Mouse (Mus musculus): Measurements from ENCODE around the gene Zfp345.
"Not testable (repeated sequence)": the region's sequence is repeated elsewhere in the genome, so short reads cannot be mapped to it uniquely, and the experiment has no call there.

Zfp345 gene

DNA sequence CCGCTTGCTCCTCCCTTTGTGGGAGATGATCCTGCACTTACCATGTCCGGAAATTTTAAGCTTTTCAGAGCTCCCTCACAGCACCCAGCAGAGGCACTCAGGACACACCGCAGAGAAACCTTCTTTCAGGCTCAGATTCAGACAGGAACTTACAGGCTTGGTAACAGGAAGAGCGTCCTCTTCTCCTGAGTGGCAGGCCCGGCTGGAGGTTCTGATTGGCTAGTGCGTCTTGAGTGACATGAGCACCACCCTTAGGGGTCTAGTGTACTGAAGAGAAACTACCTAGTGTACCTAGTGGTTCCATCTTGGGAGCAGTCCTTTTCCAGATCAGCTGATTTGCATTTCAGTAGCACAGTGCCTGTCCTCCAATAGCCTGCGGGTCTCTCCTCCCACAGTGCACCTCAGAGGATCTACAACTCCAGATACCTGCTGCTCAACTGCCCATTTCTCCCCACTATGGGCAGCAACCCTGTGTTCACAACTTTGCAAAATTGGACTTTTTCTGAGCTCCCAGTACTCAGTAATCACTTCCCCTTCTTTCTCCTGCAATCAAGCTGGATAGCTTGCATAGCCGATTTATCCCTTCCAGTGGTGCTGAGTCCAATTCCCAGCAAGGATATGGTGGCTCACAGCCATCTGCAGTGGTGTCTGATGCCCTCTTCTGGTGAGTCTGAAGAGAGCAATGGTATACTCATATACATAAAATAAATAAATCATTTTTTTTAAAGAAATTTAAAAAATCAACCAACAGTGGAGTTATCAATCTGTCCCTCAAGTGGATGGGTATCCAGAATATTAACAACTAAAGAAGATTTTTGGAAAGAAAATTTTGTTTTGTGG, at the start of gene Zfp345:
Zfp345 (minus strand) TSS at position 153 of the 840 bp plus-strand sequence.
- DNase-seq = not testable (repeated sequence)

DNA sequence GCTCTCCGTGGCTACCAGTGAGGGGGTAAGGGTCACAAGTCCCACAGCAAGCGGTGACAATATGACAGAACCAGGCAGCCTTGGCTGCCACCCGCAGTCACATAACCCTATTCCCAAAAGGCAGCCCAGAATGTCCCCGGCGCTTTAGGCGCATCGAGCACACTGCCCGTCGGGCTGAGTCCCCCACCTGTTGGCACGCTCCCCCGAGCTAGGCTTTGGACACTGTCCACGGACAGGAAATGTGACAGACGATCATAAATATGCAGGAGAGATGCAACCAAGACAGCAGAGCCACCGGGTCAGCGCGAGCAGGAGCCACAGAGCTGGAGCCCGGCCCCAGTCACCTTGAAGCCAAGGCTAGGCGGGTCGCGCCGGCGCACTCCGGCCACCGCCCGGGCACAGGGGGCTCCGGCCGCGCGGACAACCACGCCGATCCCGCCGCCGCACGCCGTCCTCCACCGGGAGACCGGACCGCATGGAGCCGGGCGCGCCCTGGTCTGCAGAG, 40.9 kb upstream of the Zfp345 start:
- DNase-seq = no peak

DNA sequence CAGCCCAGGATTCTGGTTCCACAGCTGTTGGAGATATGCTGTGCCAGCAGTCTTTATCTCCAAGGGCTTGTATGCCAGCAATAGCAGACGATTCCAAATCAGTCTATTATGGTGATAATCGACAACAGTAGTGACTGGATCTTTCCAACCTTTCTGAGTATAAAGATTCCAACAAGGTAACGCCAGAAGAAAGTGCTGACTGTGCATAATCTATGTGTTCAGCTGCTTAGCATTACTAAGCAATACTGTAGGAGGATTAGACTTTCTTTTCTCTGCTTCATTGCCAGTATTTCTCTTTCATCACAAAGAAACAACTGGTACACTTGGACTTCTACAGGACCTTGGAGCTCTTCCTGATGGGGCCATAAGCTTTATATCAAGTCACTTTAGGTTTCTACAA, 27.9 kb upstream of the Zfp345 start:
- no peak for DNase-seq

DNA sequence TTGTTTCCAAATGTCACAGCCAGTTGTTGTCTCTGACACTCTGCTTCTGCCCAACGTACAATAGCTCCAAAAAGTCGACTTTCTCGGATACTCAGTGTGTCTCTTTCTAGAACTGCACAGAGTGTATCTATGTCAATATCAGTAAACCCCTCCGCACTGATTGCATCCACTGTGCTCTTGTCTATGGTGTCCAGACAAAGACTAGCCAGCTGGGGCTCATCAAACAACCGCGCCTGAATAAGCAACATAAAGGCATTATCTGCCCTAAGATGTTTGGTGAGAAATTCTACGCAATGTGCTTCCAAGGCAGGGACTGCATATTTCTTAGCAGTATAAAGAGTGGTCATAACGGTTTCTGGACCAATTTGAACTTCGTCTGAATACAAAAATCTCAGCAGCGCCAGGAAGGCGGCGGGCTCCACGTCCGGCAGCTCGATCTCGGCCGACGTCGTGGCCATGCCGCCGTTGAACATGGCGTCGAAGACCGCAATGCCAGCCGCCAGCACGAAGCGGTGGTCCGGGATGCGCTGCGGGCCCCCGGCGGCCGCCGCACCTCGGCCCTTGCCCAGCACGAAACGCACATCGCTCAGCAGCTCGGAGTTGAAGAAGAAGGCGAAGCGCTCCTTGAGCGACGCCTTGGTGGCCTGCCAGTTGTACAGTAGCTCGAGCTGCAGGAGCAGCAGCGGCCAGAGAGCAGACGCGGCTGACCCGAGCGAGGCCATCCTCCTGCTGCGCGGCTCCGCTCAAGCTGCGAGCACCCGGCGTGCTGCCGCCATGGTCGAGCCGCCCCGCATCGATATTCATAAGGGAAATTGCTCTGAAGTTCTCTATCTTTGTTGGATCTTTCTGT, 15.5 kb upstream of the Zfp345 start:
- not testable (repeated sequence) for DNase-seq

DNA sequence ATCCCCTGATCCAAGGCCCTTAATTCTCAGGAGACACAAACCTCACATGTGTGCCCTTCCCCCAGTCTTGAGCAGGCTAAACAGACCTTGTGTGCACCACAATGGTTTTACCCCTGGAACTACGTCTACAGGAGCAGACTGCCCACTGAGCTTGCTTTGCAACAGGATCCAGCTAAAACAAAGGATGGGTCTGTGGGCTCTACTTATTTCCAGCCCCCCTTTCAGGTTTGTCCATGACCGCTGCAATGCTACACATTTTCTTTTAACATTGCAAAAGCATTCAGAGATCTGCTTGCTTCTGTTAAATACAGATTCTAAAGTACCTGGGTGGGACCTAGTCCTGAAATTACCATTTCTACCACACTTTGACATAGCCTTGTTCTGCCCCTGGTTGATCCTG, 8.1 kb upstream of the Zfp345 start:
- no peak for DNase-seq

DNA sequence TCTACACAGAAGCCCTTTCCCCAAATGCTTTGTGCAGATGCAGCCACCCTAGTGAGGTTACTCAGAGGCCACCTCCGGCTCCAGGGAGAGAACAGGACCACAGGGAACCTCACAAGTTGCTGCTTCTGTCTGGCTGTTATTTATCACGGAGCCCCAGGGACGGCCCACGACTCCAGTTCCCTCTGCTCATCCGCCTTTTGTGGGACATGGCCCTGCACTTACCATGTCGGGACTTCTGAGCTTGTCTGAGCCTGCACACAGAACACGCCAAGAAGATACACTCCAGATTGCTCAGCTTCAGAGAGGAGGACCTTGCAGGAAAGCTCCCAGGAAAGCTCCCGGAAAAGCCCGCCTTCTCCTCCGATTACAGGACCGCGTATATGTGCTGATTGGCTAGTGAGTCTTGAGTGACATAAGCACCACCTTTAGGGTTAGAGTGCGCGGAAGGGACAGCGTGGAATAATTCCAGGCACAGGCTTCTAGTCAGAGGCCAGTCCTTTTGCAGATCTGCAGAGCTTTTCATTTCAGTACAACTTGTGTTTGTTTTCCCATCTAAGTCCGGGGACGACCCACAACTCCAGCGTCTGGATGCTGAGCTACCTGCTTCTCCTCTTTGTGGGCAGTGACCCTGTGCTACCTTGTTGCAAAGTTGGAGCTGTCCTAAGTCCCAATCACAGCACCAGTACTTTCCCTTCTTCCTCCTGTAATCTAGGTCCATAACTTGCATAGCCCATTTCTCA, 33.5 kb downstream of the Zfp345 start, which contains the start of gene Zfp442:
Zfp442 (minus strand) TSS at position 307 of the 740 bp plus-strand sequence.
- DNase-seq = peak; percentile 27

DNA sequence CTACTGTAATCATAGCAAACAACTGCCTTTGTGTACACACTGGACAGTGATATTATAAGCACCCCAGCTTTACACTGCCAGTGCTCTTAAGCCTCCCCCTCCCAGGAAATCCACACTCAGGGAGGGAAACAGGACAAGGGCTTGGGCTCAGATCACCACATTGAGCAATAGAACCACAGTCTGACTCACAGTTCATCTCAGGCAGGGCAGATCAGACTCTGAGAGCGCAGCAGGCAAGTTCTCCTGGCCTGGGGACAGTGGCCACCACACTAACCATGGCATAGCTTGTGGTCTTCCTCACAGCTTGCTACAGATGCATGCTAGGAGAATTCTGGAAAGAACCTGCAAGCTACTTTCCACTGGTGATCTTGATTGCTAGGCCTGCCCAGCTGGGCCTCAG, 45.8 kb downstream of the Zfp345 start:
- DNase-seq = not testable (repeated sequence)
